Mouse (Mus musculus) adrenal gland, postnatal 14 days (tissue): ENCODE measurements at regions not wholly inside any gene's neighbourhood (a gene's known extent, or its start where the extent isn't known, plus 50 kb on each side); places are given as distances from the start of the nearest gene placed in this dataset.

Experiments used
- DNase-seq: peaks from one replicate; pipeline ENCODE4 v3.0.0; 2021; ENCODE audit warnings: mixed read lengths

DNA sequence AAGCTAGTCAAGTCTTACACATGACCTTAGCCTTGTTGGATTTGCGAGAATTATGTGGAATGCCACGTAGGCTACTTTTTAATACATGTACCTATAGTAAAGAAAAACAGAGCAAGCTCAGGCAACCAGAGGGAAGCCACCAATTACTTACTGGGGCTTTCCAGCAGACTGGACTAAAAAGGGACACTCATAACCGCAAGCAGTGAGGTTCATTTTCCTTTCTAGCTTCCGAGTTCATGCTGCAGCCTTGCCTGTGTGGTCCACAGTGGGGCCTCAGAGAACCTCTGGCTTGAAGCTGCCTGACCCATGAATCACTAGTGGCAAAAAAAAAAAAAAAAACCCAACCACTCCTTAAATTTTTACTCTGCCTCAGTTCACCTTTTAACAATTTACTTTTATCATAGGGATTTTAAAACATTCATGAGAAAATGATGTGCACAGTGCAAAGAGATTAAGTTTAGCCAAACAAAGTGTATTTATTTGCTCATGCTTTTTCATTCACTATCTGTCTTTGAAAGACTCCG lies 188.6 kb upstream of the 1700066M21Rik start:
- no peak for DNase-seq

DNA sequence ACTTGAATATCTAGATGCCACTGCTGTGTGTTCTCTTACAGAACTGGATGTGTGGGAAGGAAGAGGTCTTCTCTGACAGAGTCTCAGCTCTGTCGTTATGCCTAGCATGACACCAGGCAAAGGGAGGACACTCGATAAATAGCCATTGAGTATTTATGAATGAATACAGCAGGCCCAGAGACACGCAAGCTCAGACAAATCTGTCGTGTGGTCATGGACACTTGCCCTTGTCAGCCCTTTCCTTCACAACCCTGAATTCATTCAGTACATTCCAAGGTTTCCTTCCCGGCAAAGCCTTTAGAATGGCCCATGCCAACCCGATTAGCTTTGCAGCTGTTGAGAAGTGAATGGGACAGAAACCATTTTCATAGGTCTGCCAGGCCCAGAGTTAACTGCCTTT lies 176.1 kb upstream of the 1700066M21Rik start:
- no peak for DNase-seq

DNA sequence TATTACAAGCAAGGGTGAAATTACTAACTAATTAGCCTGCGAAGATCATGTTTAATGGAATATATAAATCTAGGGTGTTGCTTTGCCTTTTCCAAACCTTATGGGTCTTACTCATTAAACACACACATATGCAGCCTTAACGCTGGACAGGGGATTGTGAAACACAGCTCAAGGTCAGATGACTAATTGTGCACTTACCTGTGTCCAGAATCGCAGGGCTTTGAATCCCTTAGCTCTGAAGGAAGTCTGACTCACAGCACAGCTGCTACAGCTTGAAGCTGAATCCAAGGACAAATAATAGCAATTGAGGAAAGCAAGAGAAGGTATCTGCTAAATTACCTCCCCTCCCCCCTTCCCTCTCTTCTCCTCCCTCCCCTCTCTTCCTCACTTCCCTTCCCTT lies 173.1 kb upstream of the 1700066M21Rik start:
- no peak for DNase-seq

DNA sequence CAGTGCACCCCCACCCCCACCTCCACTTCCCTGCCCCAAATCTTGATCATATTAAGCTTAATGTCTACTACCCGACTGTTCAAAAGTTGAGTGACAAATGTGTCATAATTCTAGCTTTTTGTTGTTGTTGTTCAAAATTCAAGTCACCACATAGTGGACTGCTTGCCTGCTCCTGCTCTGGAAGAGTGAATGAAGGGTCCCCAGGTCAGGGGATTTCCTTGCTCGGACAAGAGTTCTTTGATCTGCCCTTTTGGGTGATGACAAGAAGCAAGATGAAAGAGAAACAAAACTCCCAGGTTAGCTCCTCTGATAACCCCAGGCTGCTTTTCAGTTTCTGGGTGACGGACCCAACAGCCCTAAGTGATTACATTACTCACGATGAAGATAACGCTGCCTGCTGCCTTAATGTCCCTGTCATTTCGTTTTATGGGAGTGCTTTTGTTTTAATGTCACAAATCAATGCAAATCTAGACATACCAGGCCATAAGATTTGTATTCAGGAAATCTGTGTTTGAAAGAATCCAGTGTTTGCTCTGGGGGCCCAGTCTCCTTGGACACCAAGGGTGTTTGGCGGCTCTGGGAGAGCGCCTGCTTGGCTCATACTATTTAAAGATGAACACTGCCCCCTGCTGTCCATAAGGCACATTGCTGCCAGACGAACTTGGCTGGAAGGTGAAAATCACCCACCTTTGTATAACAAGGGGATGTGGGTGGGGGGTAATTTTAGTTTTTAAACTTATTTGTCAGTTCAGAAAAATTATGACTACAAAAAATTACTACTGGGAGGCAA lies 172.0 kb upstream of the 1700066M21Rik start:
- peak; percentile 74 for DNase-seq

DNA sequence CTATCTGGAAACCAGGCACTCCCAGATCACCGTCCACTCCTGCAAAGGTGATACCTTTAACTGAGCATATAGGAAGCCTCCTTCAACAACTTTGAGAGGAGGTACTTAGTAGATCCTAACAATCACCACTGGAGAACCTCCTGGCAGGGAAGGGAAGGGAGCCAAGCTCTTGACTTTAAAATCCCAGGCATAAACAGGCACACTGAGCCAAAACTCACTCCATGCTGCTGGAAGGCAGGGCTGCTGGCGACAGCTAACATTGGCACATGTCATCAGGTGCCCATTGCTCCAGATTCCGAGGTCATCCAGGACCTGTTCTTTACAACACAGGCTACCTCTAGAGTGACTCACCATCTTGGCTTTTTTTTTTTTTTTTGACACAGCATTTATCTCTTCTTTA lies 170.9 kb upstream of the 1700066M21Rik start:
- DNase-seq = no peak

DNA sequence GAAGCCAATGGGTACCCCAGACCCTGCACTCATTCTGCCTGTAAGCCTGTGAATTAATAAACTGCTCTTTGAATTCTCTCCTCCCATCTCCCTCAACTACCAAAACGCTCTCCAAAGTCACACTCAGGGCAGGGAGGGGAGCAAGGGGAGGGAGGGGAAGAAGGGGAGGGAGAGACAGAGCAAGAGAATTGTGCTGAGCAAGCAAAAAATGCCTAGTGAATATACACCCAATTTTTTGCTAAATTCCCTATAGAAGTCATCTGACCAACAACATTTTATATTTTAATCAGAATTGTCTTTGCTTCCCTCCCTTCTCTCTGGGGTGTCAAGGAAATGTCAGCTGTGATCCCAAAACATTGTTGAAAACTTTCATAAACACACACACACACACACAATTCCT lies 170.5 kb upstream of the 1700066M21Rik start:
- DNase-seq = no peak

DNA sequence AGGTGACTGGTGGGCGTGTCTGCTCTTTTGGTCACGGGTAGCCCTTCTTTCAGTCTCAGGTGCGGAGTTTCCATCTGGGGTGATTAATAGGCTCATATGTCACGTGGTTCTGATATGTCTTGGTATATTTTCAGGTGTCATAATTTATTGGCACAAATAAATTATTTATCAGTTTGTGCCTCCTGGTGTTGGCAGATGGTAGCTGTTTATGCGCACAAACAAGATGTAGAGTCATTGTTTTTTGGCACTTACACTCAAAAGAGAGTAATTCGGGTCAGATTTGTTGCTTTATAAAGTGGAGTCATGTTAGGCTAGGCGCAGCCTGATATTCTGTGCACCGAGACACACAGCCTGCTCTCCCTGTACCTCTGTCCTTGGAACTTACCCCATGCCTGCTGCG lies 169.0 kb upstream of the 1700066M21Rik start:
- no peak for DNase-seq

DNA sequence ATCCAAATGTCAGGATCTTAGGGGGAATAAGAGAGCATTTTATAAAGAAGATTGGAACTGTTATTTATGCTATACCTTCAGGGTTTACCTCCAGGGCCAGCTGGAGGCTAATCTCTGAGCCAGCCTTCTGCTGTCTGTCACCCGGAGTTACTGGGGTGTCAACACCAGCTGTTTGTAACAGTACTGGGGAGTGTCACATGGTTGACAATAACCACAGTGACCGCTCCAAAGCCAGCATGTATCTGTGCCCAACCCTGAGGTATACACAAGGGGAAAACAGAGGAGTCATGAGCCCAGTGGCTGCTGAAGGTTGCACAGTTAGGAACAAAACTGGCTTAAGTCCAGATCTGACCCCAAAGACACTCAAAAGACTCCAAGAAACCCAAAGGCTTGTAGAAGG lies 168.1 kb upstream of the 1700066M21Rik start:
- no peak for DNase-seq

DNA sequence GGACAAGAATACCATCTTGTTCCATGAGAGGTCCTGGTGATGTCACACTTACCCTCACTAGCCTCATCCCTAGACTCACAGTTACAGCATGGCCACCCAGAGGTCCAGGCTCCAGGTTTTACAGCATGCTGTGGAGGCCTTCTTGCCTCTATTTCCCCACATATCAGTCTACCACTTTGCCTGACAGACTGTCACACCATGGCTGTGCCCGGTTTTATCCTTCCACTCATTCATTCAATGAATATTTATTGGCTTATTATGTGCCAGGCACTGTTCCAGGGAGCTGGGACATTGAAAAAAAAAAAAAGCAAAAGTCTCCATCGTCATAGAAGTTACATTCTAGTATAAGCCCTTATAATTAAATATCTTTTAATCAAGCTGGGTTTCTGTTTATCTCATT lies 166.4 kb upstream of the 1700066M21Rik start:
- DNase-seq = no peak

DNA sequence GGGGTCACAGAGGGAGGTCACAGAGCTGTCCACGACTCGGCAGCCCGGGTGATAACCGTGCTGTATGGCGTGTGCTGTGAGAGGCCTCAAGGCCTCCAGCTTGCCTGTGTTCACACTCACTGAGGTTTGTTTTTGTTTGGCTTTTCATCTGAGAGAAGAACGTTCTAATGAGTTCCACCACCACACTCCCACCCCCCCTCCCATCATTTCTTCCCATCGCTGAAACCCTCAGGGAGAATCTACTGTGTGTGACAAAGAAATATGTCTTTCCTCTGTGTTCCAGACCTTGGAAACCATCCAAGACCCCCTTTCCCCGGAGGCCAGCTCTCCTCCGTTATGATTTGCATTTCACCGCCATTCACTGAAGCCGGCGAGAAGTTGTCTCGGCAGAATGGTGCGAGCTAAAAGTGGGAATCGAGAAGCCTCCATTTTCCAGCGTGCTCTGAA lies 164.0 kb upstream of the 1700066M21Rik start:
- DNase-seq = no peak

DNA sequence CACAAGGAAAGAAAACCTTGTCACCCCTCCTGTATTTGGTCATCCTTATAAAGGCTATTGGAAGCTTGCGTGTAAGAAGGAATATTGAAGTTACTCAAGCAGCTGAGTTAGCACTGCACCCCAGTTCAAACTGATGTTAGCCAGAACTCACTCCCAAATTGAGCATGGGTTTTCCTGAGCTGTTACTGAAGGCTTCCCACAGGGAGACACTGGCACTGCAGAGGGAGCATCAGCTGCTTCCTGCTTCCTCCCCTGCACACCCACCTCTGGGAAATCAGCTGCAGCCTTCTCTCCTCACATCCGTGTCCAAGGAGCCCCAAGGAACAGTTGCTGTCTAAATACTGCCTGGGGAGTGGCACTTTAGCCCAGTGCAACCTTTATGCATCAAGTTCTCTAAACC lies 163.2 kb upstream of the 1700066M21Rik start:
- DNase-seq = no peak

DNA sequence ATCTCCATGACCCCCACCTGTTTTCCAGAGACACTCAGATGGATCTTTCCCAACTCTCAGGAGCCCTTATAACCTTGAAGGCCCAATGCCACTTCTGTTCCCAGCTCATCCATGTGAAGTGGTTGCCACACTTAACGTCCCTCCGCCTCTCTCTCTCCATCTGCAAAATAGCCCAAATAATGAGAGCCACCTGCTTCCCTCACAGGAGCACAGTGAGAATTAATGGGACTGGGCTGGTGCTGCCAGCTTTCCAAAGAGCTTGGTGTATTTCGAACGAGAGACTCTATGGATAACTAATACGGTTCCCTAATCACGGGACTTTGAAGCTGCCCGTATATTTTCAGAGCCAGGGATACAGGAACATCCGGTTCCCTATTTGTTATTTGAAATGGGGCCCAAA lies 159.8 kb upstream of the 1700066M21Rik start:
- DNase-seq = no peak

DNA sequence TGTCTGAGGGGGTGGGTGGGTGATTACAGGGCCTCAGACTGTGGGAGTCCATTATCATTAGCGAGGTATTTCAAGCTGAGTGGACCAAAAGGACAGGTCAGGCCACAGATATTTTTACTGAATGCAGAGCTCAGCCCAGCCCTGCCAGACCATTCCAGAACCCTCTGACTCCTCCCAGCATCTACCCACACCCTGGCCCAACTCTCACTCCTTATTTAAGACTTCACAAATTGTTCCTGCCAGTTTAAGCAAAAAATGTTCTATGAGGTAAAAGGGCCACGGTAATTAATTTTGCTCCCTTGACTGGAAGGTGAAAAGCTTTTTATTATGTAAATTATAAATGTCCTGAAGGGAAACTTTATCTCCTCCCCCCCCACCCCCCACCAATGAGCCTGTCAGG lies 159.3 kb upstream of the 1700066M21Rik start:
- DNase-seq = no peak

DNA sequence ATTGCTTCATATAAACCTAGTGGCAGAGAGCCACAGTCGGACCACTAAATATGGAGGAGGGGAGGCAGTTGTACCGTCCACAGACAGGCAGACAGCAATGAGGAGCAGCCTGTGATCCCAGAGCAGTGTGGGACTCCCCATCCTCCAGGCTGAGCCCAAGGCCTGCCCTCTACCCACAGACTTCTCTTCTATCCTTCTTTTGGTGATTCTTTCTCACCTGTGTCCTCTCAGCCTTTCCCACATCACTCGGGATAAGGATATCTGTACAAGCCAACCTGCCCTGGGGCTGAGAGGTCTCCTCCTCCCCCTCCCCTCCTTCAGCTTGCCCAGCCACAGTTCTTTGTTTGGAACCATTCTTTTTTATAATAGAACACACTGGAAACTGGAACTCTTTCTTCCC lies 158.8 kb upstream of the 1700066M21Rik start:
- DNase-seq = no peak

DNA sequence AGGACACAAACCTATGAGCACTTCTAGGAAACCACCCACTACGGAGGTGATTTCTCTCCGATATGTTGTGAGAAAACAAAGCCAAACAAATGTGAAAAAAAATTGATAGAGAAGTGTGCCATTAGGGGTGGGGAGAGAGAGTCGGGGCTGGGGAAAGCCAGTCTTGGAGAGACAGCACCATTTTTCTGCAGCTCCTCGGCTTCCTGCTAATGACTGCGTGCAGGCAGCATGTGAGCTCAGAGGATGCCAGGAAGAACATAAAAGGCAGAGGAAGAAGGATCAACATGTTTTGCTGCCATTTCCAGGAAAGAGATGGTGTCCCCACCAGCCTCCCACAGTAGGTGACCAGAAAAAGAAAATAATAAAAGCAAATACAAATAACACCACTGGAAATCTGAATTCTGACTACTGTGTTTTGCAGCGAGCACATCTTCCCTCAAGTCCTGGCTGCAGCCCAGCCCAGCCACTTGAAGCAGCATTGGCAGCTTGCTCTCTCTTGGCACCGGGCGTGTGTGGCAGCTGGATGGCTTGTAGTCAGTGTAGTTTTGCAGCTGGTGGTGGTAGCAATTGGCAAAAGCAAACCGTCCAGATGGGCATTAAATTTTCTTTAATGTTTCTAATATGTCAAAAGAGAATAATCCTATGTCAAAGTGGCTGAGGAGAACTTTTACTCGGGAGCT lies 152.9 kb upstream of the 1700066M21Rik start:
- peak; percentile 48 for DNase-seq

DNA sequence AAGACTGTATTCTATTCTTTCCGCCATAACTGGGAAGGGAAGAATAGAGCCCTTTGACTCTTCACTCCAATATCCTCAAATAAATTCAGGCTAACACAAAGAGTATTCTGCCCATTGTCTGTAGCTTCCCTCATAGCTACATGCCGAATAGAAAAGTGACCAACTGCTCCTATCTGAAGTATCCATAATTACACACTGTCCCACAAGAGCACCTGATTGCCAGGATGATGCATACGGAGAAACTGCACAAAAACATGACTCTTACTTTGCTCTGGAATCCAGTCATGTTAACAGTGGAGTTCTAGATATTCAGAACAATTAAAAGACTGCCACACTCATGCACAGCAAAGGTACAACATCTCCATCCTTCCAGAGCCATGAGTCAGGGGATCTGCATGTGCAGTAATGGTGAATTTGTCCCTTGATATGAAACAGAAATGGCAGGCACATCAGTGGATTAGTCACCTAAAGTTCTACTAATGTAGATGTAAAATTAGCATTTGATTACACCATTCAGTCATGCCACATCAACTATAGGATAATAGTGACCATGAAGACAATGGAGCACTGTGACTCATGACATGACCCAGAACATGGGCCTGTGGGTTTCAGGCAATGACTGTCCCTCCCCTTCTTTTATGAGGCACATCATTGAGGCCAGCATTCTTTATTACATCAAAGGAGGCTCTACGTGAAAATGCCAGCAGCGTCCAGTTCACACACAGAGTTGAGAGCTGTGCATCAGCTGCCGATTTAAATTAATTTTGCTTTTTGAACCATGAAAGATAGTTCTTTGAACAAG lies 133.6 kb upstream of the 1700066M21Rik start:
- no peak for DNase-seq

DNA sequence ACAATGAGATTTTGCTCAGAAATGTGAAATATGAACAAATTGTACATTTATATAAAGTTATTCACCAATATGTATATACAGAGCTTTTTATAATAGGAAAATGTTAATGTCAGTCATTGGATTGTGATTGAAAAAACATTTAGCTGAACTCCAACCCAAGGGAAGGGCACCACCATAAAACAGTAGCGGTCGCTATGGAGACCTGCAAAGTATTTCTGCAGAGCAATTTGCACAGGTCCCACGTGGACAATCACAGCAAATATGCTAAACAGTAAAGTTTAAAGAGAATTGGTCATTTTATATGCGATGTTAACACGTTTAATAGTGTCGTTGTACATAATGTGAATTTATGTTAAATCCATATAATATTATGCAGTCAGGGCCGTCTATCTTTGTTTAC lies 117.8 kb upstream of the 1700066M21Rik start:
- DNase-seq = no peak

DNA sequence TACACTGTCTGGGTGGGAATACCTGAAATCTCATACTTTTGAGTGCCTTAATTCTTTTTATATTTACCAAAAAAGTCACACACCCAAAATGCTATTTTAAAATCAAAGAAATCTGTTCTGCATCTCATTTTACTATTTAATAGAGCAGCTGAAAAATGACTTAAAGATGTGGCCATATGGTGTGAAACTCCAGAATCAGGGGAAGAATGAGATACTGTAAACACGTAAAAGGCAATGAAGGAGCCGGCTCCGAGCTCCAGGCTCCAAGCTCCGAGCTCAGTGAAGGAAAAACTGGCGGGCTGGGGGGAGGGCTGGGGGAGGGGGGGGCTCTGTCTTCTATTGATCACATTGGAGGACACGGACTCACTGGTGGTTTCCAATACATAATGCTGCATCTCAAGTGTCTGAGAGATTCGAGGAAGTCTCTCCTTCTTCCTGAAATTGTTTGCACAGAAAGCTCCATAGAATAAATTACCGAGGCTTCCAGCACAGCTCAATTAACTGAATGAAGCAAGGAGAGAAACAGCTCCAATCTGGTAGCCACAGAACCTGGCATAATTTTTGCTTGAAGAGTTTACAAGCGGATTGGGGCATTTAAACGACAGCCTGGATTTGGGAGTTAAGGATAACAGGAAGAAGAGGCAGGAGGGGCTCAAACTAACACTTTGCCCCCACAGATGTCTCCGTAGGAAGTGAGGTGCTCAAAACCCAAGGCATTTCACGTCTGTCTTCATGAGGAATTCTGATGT lies 112.2 kb upstream of the 1700066M21Rik start:
- DNase-seq = no peak

DNA sequence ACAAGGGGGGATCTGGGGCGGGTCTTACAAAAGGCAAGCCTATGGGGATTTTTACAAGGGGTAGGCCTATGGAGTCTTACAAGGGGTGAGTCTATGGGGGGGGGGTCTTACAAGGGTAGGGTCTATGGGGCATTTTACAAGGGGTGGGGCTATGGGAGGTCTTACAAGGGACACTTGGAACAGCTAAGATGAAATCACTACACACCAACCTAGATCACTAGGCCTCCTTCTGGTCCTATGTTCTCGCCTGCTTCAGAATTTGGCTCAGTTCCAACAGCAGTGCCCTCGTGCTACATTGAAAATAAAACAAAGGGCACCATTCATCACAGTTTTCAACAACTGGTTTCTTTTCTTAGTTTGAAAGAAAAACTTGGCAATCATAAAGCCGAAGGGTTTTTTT lies 110.7 kb upstream of the 1700066M21Rik start:
- peak; percentile 27 for DNase-seq

DNA sequence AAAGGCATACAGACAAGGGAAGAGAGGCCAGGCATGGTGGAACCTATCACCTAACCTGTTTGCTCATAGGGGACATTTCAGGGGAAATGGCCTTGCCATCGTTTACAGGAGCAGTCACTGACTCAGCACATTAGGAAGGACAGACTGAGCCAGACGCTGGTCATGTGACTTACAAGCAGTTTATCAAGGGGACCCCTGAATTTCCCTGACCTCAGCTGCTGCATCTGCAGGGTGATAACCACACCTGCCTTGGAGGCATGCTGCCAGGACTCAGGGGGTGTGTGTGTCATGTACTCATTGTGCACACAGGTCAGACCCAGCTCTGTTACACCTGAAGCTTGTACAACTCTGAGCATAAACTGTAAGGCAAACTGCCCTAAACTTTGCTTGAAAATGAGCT lies 109.6 kb upstream of the 1700066M21Rik start:
- DNase-seq = no peak

DNA sequence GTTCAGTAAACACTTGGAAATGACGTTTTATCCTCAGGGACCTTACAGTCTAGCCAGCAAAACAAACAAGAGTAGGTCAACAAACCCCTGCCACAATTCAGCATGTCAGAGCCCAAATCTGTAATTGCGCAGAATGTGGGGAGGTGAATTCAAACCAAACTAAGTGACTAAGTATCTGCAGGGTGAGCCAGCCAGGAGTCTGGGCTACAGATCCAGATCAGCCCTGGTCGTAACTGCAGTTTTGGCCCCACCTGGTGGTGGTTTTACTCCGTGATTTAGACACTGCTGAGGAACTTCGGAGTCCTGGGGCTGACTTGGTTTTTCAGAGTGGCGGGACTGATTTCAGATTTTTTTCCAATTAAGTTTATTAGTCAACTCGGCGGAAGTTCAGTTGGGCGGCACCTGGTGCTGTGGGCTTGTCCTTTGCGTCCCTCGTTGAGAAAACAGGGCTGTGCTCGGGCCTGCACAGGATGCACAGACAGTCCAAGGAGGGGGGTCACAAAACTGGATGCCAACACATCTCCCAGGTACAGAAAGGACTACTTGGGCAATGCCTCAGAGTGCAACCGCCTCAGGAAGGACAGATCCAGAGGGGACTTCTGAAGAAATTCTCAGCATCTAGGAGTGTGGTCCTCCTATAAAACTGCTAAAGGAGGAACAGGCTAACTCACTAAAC lies 107.6 kb upstream of the 1700066M21Rik start:
- DNase-seq = peak; percentile 74

DNA sequence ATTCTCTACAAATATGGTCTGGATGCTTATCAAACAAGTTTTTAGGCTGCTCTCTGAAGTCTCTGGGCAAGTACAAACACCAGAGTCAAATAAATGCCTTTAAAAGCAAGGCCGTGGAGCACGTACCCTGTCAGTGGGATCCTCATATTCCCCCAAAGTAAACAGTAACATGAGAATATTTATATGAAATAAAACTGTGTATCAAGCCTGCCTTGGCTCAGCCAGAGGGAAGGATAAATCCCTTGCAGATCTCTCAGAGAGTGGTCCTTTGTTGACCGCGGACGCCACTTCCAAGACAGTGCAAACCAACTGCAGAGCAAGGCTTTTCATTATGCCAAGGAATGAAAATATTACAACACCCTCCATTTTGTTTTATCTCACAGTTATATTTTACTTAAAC lies 104.8 kb upstream of the 1700066M21Rik start:
- DNase-seq = no peak
